Mouse (Mus musculus) fat pad, adult 2 months (tissue): Measurements from ENCODE around the gene Tbc1d22b.
"Not testable (repeated sequence)": the region's sequence is repeated elsewhere in the genome, so short reads cannot be mapped to it uniquely, and the experiment has no call there.

Experiments used
- DNase-seq: peaks from one replicate; pipeline ENCODE4 v3.0.0-alpha.2; 2011; ENCODE audit warnings: low read depth, low spot score; ENCODE audit errors: extremely low read depth

Gene Tbc1d22b

GRCm38 (mm10) chr17:29549543-29550428 is at the start of gene Tbc1d22b, which contains the start of gene Gm17657:
Gene Tbc1d22b (plus strand): TSS chr17:29549785.
Gene Gm17657 (minus strand): TSS chr17:29549638.
- no peak for DNase-seq

DNA sequence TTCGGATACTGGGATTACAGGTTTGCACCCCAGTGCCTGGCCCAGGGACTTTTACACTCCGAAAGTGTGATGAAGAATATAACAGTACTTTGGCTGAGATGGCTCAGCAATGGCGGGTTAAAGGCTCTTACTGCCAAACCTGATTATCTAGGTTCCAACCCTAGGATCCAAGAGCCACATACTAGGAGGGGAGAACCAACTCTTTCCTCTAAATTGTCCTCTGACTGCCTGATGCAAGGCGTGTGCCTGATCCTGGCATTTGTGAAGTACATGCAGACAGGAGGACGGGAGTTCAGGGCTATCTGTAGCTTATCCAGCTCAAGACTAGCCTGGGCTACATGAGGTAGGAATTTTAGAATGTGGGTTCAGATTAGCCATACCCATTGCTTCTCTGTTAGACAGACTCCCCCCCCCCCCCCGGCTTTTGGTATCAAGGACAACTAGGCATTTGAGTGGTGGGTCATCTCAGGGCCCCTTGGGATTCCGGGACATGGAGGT is 49.3 kb upstream of the Tbc1d22b start:
- no peak for DNase-seq

- no peak for DNase-seq
Observed at GRCm38 (mm10) chr17:29500802-29501469, 48.6 kb upstream of the Tbc1d22b start.

DNA sequence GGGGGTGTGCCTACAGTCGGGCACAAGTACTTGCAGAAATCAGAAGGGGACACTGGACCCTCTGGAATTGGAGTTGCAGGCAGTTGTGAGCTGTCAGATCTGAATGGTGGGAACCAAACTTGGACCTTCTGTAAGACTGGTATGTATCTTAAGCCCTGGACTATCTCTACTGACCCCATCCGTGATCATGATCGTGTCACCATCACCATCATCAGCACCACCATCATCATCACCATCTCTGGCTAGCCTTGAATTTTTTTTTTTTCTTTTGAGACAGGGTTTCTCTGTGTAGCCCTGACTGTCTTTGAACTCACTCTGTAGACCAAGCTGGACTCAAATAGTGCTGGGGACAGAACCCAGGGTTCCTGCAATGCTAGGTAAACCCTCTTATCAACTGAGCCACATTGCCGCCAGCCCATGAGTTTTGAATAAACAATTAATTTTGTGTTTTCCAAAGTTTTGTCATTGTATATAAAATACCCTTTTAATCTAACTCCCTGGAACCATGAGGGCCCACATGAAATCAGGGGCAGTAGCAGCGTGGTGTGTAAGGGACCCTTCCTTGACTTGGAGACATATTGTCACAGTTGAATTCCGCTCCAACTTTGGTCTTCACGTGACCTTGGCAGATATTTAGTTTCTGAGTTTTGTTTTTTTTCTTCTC is 47.4 kb upstream of the Tbc1d22b start:
- no peak for DNase-seq

DNA sequence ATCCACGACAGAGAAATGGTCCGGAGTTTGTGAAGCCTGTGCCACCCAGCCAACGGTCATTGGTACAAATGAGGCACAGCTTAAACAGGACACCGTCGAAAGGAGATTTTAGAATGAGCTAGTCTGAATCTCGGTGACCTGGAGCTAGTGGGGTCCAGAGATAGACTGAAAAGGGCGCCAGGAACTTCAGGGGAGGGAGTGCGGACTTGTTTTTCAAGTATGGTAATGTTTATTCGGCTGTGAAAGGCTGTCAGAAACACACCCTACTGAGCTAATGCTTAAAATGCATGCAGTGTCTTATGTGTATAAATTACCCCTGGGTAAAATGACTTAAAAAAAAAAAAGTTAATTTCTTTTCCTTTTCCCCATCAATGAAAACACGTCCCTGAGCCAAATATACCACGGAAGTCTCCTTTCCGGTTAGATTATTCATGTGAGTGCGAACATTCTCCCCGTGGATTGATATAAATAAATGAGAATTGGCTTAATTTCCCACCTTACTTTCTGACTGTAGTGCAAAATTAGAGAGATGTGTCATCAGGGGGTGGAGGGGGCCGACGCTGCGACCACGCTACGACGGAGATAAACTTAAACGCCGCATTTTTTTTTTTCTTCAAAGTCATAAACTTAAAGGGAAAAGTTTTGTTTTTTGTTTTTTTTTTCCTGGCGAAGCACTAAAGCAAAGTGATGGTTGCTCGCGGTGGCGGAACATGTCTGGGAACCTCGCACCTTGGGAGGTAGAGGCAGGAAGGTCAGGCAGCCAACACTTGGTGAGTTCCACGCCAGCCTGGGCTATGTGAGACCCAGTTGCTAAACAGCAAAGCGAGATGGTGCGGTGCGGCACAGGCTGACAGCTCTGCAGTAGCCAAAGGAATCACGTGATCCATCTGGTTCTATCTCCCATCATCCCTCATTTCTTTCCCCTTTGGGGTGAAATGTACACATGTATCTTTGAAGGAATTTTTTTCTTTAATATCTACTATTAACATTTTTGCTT is 46.6 kb upstream of the Tbc1d22b start:
- DNase-seq = no peak

GRCm38 (mm10) chr17:29503700-29504099 is 45.9 kb upstream of the Tbc1d22b start:
- DNase-seq = no peak

GRCm38 (mm10) chr17:29508927-29509608 is 40.5 kb upstream of the Tbc1d22b start:
- no peak for DNase-seq

GRCm38 (mm10) chr17:29510691-29511090 is 38.9 kb upstream of the Tbc1d22b start:
- DNase-seq = no peak

- no peak for DNase-seq
Observed at GRCm38 (mm10) chr17:29513044-29513730, 36.4 kb upstream of the Tbc1d22b start.

DNA sequence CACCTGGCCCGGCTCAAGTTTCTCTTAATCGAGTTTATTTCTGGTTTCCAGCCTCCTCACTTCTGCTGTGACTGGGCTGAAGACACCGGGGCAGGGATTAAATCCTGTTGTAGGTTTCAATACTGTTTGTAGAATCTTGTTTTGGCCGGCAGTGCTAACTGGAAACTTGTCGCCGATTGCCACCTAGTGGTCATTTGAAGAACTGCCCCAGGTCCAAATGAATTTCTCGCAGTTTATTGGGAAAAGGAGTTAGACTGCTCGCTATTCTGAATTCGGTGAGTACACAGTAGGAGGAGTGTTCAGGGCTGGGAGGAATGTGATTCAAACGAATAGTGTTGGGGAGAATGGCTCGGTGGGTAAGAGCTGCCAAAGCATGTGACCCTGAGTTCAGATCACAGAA is 35.1 kb upstream of the Tbc1d22b start:
- no peak for DNase-seq

GRCm38 (mm10) chr17:29518665-29519064 is 30.9 kb upstream of the Tbc1d22b start:
- not testable (repeated sequence) for DNase-seq

DNA sequence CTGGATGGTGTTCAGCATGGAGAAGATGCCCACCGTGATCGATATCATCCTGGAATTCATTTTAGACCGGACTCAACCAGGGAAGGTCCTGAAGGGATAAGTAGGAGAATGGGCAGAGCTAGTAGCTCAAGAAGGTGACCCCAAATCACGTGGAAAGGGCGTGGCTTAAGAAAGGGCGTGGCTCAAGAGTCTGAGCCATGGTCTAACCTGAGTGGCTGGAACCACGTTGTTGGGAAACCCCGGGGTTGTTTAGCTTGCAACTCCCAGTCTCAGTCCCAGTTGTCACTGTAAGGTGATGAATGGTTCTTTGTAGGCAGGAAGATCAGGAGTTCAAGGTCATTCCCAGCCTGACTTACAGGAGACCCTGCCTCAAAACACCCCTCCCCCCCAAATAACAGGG is 29.9 kb upstream of the Tbc1d22b start:
- no peak for DNase-seq

- DNase-seq = no peak
Observed at GRCm38 (mm10) chr17:29525613-29526012, 24.0 kb upstream of the Tbc1d22b start.

- DNase-seq = no peak
Observed at GRCm38 (mm10) chr17:29528568-29529187, 20.9 kb upstream of the Tbc1d22b start.

- no peak for DNase-seq
Observed at GRCm38 (mm10) chr17:29530508-29530907, 19.1 kb upstream of the Tbc1d22b start.

- no peak for DNase-seq
Observed at GRCm38 (mm10) chr17:29531278-29531677, 18.3 kb upstream of the Tbc1d22b start.

DNA sequence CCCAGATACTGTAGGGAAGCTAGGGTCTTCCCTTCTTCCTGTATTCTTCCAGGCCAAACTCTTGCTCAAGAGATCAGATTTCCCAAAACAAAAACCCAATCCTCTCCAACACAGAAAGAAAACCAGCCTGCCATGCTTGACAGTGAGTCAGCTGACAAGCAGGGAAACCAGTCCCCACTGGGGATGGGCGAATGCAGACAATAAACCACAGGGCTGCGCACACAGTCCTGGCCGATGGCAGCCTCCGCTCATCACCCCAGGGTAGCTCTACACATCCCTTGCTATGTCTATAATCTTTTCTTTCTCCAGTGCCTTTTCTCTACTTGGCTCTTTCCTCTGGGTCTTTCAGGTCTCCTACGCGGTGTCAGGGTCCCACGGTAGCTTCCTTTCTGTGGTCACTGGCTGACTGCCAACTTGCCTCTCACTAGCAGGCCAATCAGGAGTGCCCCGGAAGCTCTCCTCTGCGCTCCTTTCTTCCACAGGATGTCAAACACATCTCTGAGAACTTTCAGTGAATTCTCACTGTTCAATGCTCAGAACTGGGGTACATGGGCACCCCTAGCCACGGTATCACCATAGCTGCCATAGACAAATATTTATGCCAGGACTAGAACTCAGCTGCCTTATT is 17.7 kb upstream of the Tbc1d22b start:
- DNase-seq = no peak

- DNase-seq = no peak
Observed at GRCm38 (mm10) chr17:29533866-29534265, 15.7 kb upstream of the Tbc1d22b start.
